Mouse (Mus musculus) intestine, embryonic 16.5 days (tissue): ENCODE measurements around the gene Fzd5. TPM values are rescaled to one million over a fixed set of nuclear protein-coding genes. Genes with fewer than 3 reads are reported as not detected.

ENCODE experiments used
- ATAC-seq: fragments of 200-750 bp; cut with Nextera tagmentation; 2 replicates; pipeline ENCODE4 v1.8.0; 2017; ENCODE audit warnings: moderate TSS enrichment, moderate library complexity
- H3K27ac ChIP-seq: fragments of 300-500 bp; sonication (generic); 2 replicates; pipeline ENCODE4 v1.5.1; 2014; ENCODE audit warnings: mild to moderate bottlenecking, low read length
- H3K27me3 ChIP-seq: fragments of 300-500 bp; sonication (generic); replicated peaks from 2 replicates; pipeline ENCODE4 v1.6.1; 2014; ENCODE audit warnings: low read length, control low read depth, mixed read lengths; ENCODE audit not compliant: control insufficient read depth, insufficient read depth
- H3K36me3 ChIP-seq: fragments of 300-500 bp; sonication (generic); 2 replicates; pipeline ENCODE4 v1.6.1; 2014; ENCODE audit warnings: low read length, control low read depth; ENCODE audit not compliant: control insufficient read depth, insufficient read depth
- H3K4me1 ChIP-seq: fragments of 300-500 bp; sonication (generic); 2 replicates; pipeline ENCODE4 v1.6.1; 2014; ENCODE audit warnings: low read length, control low read depth, mixed read lengths; ENCODE audit not compliant: control insufficient read depth, insufficient read depth
- H3K4me2 ChIP-seq: fragments of 300-500 bp; sonication (generic); 2 replicates; pipeline ENCODE4 v1.6.1; 2014; ENCODE audit warnings: low read depth, low read length, control low read depth
- H3K4me3 ChIP-seq: fragments of 300-500 bp; sonication (generic); 2 replicates; pipeline ENCODE4 v1.5.1; 2014; ENCODE audit warnings: mild to moderate bottlenecking, low read length
- H3K9ac ChIP-seq: fragments of 300-500 bp; sonication (generic); 2 replicates; pipeline ENCODE4 v1.6.1; 2014; ENCODE audit warnings: low read depth, low read length
- H3K9me3 ChIP-seq: fragments of 300-500 bp; sonication (generic); 2 replicates; pipeline ENCODE4 v1.6.1; 2016; ENCODE audit warnings: low read length, control low read depth; ENCODE audit not compliant: control insufficient read depth
- WGBS: fragments of 180-500 bp; shearing (Covaris S2); extraction: QIAGEN DNeasy Blood & Tissue Kit; methylation state at CpG from one replicate; pipeline ENCODE4 v1.1.7; 2014; 5-methylcytosine and 5-hydroxymethylcytosine counted together
- polyA plus RNA-seq: library from polyadenylated mRNA; unstranded; fragments of >200 nt; fragmentation: Nextera tagmentation; extraction: Ambion mirVana; gene quantifications from 2 replicates; pipeline ENCODE4 v1.2.1, GENCODE M21; 2015

The Fzd5 gene
- 5.7 and 6.1 TPM in 2 replicates for polyA plus RNA-seq

DNA sequence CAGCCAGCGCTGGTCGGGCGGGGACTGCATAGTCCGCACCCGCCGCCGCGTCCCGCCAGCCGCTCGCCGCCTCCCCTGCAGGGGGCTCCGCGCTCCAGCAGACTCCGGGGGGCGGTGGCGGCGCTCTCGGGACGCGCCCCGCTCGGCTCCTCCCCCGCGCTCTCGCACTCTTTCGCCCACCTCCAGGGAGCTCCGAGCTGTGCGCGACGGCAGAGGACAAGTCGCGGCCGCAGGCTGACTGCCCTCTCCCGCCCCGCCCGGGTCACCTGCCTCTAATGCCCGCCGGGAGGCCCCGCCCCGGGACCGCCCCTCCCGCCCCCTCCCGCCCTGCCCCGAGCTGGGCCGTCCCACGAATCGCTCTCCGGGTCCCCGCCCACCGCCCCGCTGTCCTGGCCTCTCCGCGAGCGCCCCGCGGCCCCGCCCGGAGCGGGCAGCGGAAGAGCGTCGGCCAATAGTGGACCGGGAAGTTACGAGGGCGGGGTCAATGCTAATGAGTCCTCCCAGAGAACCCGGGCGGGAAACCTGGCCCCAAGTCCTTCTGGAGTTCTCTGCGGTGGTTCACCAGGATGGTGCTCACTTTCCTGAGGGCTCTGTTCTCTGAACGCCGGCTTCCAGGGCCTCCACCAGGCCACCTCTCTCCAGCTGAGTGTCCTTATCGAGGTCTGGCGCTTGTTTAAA lies at the start of gene Fzd5:
Gene Fzd5 (minus strand): TSS at position 250 of the 678 bp plus-strand sequence.
- Histone ChIP-seq H3K4me3 (peak within 1 kb of the TSS; percentile 90), H3K36me3 (no peaks in the 10 kb centered on the region), H3K4me1 (peaks cover 24% of the 10 kb centered on the region; the same call in 1 of the 2 replicates), H3K4me2 (peak within 1 kb of the TSS; percentile 98), H3K27me3 (no peaks in the 10 kb centered on the region; the same call in 1 of the 2 replicates), H3K9ac (peak within 1 kb of the TSS; percentile 88), H3K9me3 (no peaks in the 10 kb centered on the region), H3K27ac (peak within 1 kb of the TSS; percentile 96)
- under 1% methylated on average over 61 of the region's 73 CpGs for WGBS
- peak; percentile 92 for ATAC-seq

DNA sequence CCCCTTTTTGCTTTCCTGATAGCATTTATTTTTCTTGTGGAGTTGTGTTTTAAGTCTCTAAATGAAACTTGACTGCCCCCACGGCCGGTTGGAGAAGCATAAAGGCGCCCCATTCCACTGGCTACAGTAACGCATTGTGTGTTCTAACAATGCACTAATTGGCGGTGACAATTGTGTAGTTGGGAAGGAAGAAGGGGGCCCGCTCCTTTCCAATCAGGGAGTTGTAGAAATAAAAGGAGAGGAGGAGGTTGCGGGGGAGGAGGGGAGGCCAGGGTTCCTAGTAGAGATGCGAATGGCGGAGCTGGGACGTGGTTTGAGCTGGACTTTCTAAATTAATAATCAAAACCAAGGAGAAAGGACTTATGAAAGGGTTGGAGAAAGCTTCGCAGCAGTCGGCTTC lies 42.3 kb upstream of the Fzd5 start:
- no peaks in the 10 kb centered on the region for H3K36me3 ChIP-seq
- no peaks in the 10 kb centered on the region for H3K9me3 ChIP-seq
- H3K4me1 ChIP-seq, result no peaks in the 10 kb centered on the region
- no peak overlapping the region for H3K9ac ChIP-seq
- no peak overlapping the region for H3K4me3 ChIP-seq
- no peak overlapping the region for H3K4me2 ChIP-seq
- 74% methylated on average over 12 of the region's 12 CpGs for WGBS
- H3K27me3 ChIP-seq, result no peaks in the 10 kb centered on the region
- no peak overlapping the region for H3K27ac ChIP-seq
- no peak for ATAC-seq

DNA sequence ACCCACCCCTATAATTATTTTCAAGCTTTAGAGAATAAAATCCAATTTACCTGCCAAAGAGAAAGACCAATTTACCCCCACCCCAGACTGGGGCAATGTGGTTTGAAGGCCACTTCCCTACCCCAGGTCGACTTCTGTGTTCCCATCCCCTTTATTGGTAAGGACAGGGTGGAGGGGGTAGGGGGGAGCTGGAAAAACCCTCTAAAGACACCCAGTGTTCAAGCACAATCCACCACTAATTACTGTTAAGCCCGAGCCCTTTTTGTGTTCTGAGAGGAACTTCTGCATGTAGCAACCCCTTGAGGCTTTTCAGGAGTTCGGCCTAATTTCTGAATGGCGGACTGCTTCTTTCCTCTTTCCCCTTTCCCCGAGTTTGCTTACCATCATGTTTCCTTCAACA lies 41.9 kb upstream of the Fzd5 start:
- no peak overlapping the region for H3K4me3 ChIP-seq
- H3K9me3 ChIP-seq, result no peaks in the 10 kb centered on the region
- no peak overlapping the region for H3K4me2 ChIP-seq
- 68% methylated on average over 5 of the region's 5 CpGs for WGBS
- H3K9ac ChIP-seq, result no peak overlapping the region
- no peaks in the 10 kb centered on the region for H3K27me3 ChIP-seq
- H3K36me3 ChIP-seq, result no peaks in the 10 kb centered on the region
- H3K4me1 ChIP-seq, result no peaks in the 10 kb centered on the region
- no peak overlapping the region for H3K27ac ChIP-seq
- no peak for ATAC-seq

DNA sequence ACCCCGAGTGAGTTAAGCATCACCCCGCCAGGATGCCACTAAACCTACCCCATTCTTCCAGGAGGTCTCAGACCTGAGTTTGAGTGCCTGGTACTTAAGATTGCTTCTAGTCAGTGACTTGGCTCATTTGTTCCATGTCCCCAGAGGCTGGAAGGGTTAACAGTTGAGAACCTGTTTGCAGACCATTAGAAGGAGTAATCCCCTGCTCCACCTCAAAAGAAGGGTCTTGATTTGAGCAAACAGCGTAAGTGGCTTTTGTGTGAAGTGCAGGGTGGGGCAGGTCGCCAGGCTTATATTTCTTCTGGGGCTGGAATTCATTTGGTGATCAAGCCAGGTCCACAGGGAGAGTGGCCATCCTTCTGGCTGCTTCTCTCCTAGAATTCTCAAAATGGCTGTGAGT lies 35.8 kb upstream of the Fzd5 start:
- ATAC-seq, result no peak
- Histone ChIP-seq H3K9ac (no peak overlapping the region), H3K27ac (no peak overlapping the region), H3K4me3 (no peak overlapping the region), H3K9me3 (no peaks in the 10 kb centered on the region), H3K36me3 (no peaks in the 10 kb centered on the region), H3K27me3 (no peaks in the 10 kb centered on the region), H3K4me2 (no peak overlapping the region), H3K4me1 (no peaks in the 10 kb centered on the region)
- 73% methylated on average over 4 of the region's 4 CpGs for WGBS

DNA sequence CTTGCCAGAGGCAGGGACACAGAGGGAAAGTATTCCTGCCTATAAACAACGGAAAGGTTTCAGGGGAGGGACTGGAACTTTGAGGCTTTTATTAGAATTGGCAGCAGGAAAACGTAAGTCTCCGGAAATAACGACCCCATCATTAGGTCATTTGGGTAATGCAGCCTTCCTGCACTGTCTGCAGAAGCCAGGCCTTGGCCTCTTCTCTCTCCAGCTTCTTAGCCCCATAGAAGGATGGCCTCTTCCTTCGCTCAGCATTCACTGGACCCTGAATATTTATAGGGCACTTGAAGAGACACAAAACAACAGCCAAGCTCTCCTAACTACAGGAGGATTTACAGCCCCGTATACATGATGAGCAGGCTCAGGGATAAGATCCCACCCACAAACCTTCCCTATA lies 32.6 kb upstream of the Fzd5 start:
- H3K4me2 ChIP-seq, result no peak overlapping the region
- H3K9ac ChIP-seq, result no peak overlapping the region
- no peaks in the 10 kb centered on the region for H3K4me1 ChIP-seq
- no peak overlapping the region for H3K27ac ChIP-seq
- H3K9me3 ChIP-seq, result no peaks in the 10 kb centered on the region
- H3K36me3 ChIP-seq, result no peaks in the 10 kb centered on the region
- H3K27me3 ChIP-seq, result no peaks in the 10 kb centered on the region
- no peak for ATAC-seq
- WGBS, result 35% methylated on average over 6 of the region's 6 CpGs
- H3K4me3 ChIP-seq, result no peak overlapping the region

DNA sequence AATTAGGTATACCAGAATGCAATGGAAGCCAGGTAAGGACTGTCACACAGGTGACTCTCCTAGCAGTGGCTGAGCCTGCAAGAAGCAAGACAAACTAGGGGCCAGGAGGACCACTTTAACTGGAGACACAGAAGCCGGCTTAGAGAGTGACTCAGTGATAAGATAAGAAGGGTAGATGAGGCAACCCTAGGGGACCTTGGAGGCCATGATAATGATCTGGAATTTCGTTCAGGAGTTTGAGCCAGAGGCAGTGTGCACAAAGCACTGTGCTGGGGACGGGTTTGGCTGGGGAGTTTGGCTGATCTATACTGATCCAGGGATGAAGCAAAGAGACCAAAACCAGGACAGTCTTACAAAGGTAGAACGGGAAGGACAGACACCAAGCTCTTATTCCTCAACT lies 24.1 kb upstream of the Fzd5 start:
- Histone ChIP-seq H3K9ac (no peak overlapping the region), H3K4me1 (no peaks in the 10 kb centered on the region), H3K9me3 (no peaks in the 10 kb centered on the region), H3K27ac (no peak overlapping the region), H3K36me3 (no peaks in the 10 kb centered on the region), H3K4me3 (no peak overlapping the region), H3K27me3 (no peaks in the 10 kb centered on the region), H3K4me2 (no peak overlapping the region)
- 56% methylated on average over 4 of the region's 4 CpGs for WGBS
- ATAC-seq, result peak; percentile 67

DNA sequence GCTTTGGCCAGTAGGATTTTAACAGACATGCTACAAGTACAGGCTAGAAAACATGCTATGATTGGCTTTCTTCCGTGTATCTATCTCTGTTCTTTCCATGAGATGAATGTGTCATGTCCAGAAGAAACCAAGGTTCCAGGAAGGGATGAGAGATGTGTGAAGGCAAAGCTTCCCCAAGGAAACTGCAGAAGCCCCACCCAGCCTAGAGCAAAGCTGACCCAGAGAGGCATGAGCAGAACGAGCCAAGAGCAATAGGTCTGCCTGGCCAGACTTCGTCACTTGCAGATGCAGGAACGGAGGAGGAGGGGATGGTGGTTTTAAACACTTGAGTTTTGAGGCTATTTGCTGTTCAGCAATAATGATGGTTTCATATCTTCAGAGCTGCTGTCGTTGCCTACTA lies 20.2 kb upstream of the Fzd5 start:
- Histone ChIP-seq H3K27me3 (no peaks in the 10 kb centered on the region), H3K36me3 (no peaks in the 10 kb centered on the region), H3K4me3 (no peak overlapping the region), H3K9me3 (no peaks in the 10 kb centered on the region), H3K4me2 (no peak overlapping the region), H3K9ac (no peak overlapping the region), H3K4me1 (peaks cover 7% of the 10 kb centered on the region; the same call in 1 of the 2 replicates), H3K27ac (no peak overlapping the region)
- ATAC-seq, result no peak
- 77% methylated on average over 5 of the region's 5 CpGs for WGBS

DNA sequence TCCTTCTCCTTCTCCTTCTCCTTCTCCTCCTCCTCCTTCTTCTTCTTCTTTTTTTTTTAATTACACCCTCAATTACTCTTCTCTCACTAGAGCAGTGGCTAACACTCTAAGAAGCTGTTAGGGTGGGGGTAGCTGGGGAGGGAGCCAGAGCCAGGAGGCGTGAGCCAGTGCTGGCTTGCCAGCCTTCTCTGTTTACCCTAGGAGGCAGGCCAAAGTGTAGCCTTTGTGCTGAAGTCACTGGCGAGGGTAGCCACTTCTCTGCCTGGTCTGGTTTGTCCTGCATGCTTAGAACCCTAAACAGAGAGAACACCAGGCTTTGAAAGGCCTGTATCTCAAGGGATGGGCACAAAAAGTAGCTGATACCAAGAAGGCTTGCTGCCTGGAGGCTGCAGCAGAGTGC lies 19.7 kb upstream of the Fzd5 start:
- peak; percentile 64 for ATAC-seq
- no peak overlapping the region for H3K4me3 ChIP-seq
- no peaks in the 10 kb centered on the region for H3K9me3 ChIP-seq
- WGBS, result 36% methylated on average over 2 of the region's 2 CpGs
- H3K27me3 ChIP-seq, result no peaks in the 10 kb centered on the region
- no peak overlapping the region for H3K27ac ChIP-seq
- no peak overlapping the region for H3K9ac ChIP-seq
- no peaks in the 10 kb centered on the region for H3K36me3 ChIP-seq
- H3K4me2 ChIP-seq, result no peak overlapping the region
- peaks cover 7% of the 10 kb centered on the region; the same call in 1 of the 2 replicates for H3K4me1 ChIP-seq

DNA sequence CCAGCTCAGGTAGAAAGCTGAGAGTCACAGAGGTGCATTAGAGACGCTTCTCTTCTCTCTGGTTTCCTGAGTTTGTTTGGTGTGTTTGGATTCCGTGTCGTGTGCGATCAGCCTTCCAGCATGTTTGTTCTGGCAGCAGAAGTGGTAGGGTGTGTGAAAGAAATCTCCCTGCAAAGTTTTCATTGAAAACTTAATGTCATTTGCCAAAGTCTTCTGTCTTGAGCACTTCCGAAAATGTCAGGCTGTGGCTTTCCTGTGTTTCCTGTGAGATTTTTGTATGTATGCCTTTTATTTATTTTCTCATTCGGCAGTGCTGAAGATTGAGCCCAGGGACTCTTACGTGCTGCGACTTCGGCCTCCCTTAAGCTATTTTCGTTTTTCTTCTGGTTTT lies 19.1 kb upstream of the Fzd5 start:
- no peaks in the 10 kb centered on the region for H3K9me3 ChIP-seq
- no peak for ATAC-seq
- H3K4me3 ChIP-seq, result no peak overlapping the region
- H3K4me2 ChIP-seq, result no peak overlapping the region
- peaks cover 7% of the 10 kb centered on the region; the same call in 1 of the 2 replicates for H3K4me1 ChIP-seq
- no peak overlapping the region for H3K27ac ChIP-seq
- H3K36me3 ChIP-seq, result no peaks in the 10 kb centered on the region
- no peak overlapping the region for H3K9ac ChIP-seq
- no peaks in the 10 kb centered on the region for H3K27me3 ChIP-seq
- 59% methylated on average over 10 of the region's 10 CpGs for WGBS
